Mouse (Mus musculus) natural killer cell, adult 2 months (primary cell): ENCODE data around the gene Gm572.

ENCODE experiments used
- DNase-seq, 2 experiments: peaks; one replicate each; pipeline ENCODE4 v3.0.0; 2022; ENCODE audit warnings: low spot score in 2 of 2

The Gm572 gene

DNA sequence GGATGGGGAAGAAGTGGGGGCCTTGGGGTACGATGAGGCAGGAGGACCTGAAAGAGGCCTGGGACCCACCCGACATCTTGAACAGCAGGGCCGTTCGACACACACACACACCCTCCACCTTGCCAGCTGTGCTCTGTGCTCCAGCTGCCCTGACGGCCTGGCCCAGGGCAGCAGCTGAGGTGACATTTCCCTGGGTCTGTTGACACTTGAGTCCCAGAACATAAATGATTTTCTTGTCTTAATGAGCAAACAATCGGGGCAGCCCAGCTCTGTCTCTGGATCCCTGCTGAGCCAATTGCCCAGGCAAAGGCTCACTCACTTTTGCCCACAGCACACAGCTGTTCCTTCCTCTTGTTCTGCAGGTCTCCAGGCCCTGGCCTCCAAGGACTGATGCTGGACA, 20.9 kb downstream of the Gm572 start:
- no peak for DNase-seq

DNA sequence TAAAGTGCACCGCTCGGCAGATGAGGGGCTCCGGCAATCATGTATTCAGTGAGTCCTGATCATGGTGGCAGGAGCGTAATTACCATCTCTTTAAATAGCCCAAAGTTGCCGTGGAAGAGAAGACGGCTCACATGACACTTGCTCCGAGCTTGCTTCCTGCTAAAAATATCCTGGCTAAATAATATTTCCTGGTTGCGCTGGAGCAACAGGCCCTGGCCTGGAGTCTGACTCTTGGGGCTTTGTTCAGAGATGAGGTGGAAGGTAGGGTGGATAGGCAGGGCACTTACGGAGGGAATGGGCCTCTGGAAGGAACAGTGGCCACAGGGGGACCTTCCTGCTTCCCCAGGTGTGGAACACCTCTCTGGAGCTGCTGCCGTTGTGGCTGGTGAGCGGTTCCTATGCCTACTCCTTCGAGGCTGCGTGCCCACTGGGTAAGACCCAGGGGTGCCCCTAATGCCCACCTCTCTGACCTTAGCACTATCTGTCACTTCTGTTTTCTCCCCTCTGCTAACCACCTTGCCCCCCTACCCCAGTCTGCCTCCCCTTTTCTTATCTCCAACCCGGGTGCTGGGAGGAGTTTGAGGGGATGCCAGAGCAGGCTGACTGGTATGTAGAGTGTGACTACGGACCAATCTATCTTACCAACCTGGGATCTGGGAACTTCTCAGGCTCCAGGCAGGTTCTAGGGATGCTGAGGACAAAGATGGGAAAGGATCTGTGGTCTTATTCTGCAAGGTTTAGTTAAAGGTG, 24.1 kb downstream of the Gm572 start:
- no peak for DNase-seq

DNA sequence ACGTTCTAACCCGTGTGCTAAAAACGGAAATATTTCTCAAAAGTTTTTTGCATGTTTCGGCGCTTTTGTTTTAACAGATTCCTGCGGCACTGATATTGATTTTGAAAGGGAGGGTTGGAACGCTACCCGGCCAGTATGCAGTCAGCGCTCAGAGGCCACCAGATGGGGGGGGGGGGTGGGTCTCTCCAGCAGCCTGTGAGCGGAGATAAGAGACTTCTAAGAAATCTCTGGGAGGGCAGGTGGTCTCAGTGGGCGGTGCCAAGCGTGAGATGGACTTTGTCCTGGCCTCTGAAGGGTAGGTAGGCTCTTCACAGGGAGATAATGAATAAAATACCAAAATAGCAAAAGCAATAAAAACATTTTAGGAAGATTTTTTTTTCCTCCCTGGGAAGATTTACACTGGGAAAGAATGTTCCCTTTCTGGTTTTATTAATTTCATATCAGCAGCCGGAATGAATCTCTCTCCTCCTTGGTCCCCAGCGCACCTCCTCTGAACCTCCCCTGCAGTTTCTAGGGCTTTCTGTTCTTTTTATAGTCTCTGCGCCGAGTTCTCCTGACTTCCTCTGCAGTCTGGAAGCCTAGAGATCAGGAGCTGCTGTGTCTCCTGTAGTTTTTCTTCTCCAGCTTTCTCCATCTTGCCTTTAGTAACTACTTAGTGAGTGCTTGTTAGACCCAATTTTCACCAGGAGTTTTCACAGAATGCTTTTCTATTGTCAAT, 28.3 kb downstream of the Gm572 start:
- no peak for DNase-seq

DNA sequence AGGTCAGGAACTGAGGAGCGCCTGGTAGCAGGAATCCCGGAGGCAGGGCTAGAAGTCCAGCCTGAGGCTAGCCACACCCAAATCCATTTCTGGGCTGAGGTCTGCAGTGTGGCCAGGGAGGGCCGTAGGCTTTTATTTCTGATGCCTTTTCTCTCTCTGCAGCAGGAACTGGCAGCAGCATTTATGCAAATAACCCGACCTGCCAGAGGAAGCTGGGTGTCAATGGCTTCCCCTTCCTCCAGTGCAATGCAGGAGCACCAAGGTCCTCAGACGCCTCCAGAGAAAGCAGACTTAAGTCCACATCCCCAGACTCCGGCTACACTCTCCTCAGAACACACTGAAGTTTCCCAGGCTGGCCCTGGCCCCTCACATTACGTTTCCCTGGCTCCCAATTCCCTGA, 31.9 kb downstream of the Gm572 start:
- DNase-seq, result peak in 1 of 2 experiments; percentile 21

DNA sequence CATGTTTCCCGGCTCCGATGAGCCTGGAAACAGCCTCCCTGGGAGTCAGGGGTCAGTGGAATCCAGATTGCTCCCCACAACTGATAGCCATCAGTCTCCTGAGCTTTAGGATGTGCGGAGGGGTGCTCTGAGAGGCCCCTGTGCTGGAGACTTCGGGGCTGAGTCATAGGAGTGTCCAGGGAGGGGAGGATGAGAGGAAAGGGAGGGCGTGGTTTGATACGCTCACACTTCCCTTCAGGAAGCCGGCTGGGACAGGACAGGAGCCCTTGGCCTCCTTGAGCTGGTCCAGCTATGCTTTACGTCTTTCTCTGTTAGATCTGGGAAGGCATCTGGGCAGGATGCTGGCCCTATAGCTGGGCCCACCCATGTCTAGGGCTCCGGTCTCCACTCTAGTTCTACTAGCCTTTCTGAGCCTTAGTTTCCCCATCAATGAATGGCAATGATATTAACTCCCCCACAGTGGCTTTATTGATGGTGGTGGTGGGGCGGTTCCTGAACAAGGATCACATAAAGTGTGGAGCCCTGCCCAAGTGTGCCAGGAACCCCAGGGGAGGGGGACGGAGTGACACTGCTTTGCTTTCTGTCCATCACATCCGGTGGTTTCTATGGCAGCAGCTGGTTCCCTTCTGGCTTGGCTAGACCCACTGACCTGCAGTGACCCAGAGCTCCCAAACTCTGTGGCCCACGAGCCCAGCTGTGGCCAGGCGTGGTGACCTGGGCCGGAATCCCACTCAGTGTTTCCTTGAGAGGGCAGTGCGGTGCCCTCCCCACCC, 33.3 kb downstream of the Gm572 start:
- no peak for DNase-seq

DNA sequence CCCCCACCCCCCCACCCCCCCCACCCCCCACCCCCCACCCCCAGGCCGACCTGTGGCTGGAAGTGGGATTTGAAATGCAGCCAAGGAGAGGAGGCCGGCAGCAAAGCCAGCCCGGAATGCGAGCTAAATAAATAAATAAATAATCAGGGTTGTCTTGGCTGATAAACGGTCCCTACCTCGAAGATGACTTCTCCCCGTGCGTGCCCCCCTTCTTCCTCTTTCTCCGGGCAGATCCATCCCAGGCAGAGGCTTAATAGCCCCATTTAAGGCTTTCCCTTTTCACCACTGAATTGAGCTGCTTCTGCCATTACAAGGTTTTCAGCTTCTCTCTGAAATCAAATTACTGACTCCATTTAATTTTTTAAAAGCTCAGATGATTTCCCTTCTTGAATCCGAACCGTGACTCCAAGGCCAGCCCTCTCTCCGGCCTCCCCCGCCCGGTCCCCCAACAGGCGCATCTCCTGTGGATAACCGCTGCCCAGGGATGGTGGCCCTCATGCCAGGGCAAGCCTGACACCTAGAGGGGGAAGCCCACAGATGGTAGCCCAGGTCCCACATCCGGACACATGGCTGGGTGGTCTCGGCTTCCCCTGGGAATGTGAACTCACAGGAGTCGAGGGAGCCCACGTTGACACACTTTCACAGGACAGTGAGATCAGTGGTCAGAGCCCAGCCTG, 34.0 kb downstream of the Gm572 start:
- DNase-seq, result no peak

DNA sequence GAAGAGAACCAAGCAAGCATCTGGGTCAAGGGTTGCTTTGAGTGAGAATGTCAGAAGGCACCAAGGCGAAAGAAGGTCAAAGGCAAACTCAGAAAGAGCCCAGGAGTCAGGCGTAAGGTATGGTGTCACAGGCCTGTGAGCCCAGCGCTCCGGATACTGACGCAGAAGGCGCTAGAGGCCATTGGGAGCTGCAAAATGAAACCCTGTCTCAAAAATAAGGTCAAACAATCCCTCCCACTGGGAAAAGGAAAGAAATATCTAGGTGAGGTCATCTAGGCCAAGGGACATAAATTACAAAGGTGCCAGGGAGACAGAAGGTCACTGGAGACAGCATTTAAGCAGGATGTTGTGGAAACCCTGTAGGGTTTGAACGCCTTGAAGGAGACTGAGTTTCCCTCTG, 35.0 kb downstream of the Gm572 start:
- no peak for DNase-seq

DNA sequence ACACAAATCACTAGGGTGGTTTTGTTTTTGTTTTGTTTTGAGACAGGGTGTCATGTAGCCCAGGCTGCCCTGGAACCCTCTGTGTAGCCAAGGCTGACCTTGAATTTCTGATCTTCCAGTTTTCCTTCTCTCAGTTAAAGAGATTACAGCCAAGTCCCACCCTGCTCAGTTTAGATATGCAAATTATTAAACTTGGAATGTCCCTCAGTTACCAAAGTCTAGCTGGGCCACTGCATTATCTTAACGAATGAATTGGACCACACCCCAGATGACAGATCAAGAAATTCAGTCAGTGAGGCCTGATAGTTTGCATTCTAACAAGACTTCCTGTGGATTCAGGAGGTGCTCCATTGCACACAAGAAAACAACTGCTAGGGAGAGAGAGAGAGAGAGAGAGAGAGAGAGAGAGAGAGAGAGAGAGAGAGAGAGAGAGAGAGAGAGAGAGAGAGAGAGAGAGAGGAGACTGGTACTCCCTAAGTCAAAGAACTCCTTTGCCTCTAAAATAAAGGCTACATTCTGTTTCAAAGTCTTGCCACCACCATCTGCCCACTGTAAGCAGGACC, 37.5 kb downstream of the Gm572 start:
- DNase-seq, result no peak

DNA sequence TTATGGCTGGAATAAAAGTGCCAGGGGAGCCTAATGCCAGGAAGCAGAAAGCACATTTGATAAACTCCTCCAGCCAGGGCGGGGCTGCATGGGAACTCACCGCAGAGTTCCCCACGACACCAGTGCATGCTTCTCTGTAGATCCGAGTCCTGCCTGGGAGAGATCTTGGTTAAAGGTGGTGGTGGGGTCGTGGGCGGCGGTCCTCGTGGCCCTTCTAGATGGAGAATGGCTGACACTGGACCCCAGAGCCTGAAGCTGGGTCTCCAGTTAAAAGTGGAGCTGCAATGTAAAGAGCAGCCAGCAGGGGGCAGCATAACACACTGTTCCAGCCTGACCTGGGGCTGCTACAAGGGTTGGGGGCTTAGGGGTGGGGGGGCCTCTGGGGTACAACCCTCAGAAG, 38.3 kb downstream of the Gm572 start:
- peak; percentile 50 to 59 for DNase-seq

DNA sequence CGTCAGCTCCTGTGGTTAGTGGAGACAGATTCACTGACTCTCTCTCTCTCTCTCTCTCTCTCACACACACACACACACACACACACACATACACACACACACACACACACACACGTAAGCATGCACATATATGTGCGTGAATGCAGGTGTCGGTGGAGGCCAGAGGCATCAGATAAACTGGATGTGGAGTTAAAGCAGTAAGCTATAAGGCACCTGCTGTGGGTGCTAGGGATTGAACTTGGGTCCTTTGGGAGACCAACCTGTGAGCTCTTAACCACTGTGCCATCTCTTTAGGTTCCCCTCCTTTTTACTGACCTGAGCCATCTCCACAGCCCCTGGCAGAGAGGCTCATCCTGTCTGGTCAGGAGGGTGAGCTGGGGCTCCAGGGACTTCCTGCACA, 39.8 kb downstream of the Gm572 start:
- no peak for DNase-seq

DNA sequence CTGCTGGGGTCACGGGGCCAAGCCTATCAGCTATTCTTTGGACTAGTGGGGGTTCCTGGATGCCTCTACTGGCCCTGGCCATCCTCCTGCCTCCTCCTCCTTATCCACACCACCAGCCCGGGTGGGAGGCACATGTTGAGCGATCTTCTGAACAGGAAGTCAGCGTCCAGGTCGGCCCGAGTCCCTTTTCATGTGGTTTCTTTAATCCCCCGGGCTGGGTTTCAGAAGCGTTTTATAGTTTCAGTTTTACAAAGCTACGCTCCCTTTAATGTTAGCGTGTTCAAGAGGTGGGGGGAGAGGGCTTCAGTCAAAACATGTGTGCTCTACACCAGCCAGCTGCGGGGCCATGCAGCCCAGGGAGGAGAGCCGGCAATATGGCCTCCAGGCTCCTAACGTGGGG, 40.4 kb downstream of the Gm572 start:
- peak; percentile 60 to 67 for DNase-seq

DNA sequence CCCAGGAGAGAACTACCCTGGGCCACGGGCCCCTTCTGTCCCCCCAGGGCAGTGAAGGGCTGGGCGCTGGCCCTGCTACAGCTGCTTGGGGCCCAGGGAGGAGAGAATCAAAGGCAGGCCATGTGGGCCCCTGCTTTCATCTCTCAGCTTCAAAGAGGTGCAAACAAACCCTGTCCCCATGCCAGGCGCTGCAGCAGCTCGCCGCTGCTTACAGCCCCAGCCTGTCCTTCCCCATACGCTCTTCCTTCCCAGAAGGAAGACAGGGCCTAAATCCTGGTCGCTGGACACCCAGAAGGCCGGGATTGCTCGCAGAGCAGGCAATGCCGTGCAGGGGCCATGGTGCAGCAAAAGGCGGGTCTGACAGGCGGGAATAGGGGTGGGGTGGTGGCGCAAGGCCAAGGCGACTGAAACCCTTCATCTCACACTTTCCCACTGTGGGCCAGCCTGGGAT, 43.4 kb downstream of the Gm572 start:
- no peak for DNase-seq

DNA sequence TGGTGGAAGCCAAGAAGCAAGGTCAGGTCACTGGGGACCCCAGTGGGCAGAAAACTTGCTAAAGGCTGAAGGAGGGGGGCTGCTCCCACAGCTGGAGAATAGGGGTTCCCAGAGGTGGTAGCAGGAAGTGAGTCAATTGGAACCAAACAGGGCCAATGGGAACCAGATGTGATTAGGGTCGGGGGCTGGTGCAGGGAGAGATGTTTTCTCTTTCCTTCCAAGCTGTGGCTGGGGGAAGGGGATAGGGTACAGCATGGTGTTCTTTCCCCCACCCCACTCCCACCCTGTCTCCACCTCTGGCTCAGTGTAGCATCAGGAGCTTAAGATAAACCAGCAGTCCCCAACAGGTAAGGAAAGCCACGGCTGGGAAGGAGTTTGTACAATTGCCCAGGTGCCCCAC, 45.0 kb downstream of the Gm572 start:
- no peak for DNase-seq

DNA sequence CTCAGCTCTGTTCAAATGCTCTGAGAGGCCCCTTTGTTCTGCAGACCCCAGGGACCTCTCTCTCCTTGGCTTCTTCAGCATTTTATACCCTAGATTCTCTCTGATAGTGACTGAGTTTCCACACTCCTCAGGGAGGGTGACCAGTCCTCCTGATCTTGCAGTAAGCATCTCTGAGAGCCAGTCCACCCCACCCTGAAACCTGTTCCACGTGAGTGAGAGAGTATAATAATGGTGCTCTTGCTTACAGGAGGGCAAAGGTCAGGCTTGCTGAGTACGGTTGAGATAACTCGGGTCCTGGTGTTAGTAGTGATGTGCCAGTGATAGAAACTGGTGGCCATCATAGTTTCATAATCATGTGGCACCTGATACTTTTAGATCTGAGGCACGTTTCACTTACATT, 48.1 kb downstream of the Gm572 start:
- no peak for DNase-seq

DNA sequence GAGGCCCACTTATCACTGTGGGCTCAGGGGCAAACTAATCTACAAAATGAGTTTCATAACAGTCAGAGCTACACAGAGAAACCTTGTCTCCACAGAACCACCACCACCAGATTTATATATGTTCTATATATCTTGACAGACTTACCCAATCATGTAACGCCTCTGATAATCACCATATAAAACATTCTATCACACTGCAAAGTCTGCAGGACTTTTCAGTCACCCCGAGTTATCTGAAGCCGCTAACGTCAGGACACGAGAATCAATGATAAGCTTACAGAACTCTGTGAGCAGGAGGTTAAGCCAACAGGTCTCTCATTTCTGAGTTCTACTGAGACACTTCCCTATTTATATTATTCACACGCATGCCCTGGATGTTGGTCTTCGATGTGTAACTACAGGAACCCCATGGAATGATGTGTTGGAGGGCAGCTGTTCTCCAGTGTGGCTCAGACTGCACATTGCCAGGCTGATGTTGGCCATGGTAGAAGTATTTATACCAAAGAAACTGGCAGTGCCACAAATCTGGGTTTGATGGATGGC, 50.4 kb downstream of the Gm572 start:
- no peak for DNase-seq

DNA sequence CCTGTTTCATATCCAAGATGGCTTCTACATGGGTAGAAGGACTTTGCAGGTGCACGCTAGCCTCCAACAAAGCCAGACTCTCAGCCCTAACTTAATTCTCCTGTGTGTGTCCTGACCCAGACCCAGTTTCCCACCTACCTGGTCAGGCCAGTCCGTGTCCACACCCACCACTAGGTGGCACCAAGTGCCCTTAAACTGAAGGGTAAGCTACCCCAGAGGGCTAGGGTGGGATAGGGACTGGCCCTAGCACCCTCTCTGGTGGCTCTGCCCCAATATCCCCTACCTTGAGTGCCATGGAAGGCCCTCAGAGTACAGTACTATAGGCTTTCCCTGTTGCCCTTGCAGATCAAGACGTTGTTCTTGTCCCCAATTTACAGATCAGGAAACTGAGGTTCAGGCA, 61.6 kb downstream of the Gm572 start:
- peak in 1 of 2 experiments; percentile 22 for DNase-seq

DNA sequence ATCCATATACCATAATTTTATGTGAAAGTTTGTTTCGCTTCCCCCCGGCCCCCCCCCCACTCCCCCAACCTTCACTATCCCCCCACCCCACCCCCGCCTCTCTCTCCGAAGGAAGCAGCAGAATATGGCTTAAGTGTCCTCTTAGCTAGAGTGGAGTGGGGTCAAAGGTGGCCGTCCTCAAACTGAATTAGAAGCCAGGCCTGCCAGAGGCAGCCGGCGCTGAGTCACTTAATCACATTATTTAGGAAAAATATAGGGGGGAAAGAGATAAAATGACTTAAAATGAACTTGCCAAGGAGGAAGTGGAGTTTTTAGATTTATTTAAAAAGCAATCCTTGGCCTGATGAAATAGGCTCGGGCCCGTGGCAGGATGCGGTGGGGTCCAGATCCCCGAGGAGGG, 65.7 kb downstream of the Gm572 start:
- DNase-seq, result no peak

DNA sequence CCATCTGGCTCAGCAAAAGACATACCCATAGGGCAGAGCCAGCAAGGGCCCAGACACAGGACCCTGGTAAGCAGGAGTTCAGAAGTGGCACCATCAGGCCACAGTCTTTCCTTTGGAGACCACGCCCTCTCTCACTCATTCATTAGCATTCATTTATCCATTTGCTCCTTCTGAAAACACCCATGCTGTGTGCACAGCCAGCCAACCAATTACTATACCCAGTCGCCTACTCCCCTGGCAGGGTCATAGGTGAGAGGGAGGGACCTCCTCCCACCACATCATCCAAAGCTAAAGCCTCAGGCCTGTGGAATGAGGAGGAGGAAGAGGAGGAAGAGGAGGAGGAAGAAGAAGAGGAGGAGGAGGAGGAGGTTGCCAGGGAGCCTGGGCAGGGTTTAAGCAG, 67.3 kb downstream of the Gm572 start:
- DNase-seq, result no peak

DNA sequence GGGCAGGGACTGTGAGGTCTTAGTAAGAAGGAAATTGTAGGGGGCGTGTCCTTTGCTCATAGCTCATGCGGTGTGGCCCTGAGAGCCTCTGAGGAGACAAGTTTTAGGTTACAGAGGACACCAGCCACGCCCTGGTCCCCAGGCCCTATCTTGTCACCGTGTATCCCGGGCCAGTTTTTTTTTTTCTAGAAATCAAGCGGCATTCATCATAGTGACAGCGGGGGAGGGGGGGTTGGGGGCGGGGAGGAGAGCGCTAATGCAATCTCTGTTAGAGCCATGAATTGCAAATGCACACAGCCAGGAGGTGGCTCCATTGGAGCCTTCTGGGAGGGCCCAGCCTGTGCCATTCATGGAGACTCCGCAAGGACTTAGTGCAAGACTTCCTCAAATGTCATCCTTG, 68.2 kb downstream of the Gm572 start:
- no peak for DNase-seq

DNA sequence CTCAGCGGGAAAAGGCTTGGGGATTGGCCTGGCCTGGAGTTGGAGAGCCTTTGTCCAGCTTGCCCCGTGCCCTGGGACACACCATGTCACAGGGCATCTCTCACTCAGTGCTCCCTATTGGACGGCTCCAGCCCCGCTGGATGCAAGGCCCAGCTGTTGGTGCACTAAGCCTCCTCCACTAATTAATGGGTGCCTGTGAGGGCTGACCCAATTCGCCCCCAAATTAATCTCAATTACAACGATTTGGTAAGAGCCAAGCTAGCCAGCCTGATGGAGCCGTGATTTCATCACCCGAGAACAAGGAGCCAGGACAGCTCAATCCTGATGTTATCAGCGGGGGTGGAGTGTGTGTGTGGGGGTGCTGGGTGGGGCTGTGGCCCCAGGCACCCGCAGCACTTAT, 69.5 kb downstream of the Gm572 start:
- DNase-seq, result no peak

DNA sequence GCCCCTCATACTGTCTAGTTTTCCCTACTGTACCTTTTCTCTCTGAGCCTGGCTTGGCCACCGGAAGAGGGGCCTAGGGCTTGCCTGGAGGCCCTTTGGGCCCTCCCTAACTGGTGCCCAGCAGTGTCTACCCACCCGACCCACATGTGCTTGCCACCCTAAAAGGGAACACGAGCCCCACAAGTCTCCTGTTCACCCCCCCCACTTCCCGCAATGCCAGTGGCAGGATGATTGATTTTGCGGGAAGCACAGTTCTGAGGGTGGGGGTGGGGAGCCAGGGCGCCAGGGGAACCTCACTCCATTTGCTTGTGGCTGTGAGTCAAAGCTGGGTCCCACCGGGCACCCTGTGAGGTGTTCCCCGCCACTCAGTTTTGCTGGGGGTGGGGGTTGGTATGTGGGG, 70.9 kb downstream of the Gm572 start:
- no peak for DNase-seq

DNA sequence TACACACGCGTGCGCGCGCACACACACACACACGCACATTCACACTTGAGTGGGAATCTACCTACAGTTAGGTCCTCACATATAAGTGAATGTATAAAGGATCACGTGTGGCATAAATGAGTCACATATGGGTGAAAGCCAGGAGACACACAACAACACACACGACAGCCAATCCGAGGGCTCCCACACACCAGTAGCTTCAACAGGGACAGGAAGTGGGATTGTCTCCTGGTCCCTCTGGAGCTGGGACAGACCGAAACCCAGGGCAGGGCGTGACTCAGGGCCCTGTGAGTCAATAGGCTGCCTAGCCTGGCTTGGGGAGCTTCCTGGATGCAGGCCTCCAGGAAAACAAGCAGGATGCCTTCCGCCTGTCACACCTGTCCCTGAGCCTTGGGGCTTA, 71.6 kb downstream of the Gm572 start:
- DNase-seq, result no peak
